Mouse (Mus musculus): ENCODE measurements around the gene Inka2. TPM values are rescaled to one million over a fixed set of nuclear protein-coding genes. Genes with fewer than 3 reads are reported as not detected.
A peak's percentile ranks its signal among the peaks of the same experiment; 100 is the strongest.

Gene Inka2
- polyA plus RNA-seq, 1 experiment = 6.3 TPM

- Histone ChIP-seq H3K36me3 (ENCODE audit: control insufficient read depth, insufficient read depth) (peaks cover 80% of the 10 kb centered on the region), H3K4me3 (ENCODE audit: insufficient read depth, poor library complexity, severe bottlenecking) (no peak overlapping the region), H3ac (ENCODE audit: control insufficient read depth, insufficient read length, low read depth) (no peak overlapping the region), H3K79me2 (ENCODE audit: control insufficient read depth, insufficient read depth) (peaks cover 5% of the 10 kb centered on the region), H3K27me3 (ENCODE audit: control insufficient read depth, insufficient read depth, insufficient read length) (no peaks in the 10 kb centered on the region), H3K79me3 (ENCODE audit: low read depth) (peaks cover 6% of the 10 kb centered on the region)
- TF ChIP-seq USF1 (IDR thresholded peaks at IDR 0.05; ENCODE audit: low read depth) = no peak
- no peak for TF ChIP-seq MYOD1 (IDR thresholded peaks at IDR 0.05; ENCODE audit: control insufficient read depth, insufficient read length, low read depth)
- no peak for TF ChIP-seq FOSL1 (IDR thresholded peaks at IDR 0.05; ENCODE audit: insufficient read depth, low read length, poor library complexity, severe bottlenecking)
These were observed 24.1 kb upstream of the Inka2 start for GRCm38 (mm10) chr3:105680346-105680745.

GRCm38 (mm10) chr3:105686394-105687323 is 17.7 kb upstream of the Inka2 start:
- Histone ChIP-seq H3K4me3 (ENCODE audit: insufficient read depth, poor library complexity, severe bottlenecking) (peak overlapping the region; percentile 83), H3K27me3 (ENCODE audit: control insufficient read depth, insufficient read depth, insufficient read length) (no peaks in the 10 kb centered on the region), H3ac (ENCODE audit: control insufficient read depth, insufficient read length, low read depth) (peak overlapping the region; percentile 98), H3K36me3 (ENCODE audit: control insufficient read depth, insufficient read depth) (peaks cover 32% of the 10 kb centered on the region), H3K79me2 (ENCODE audit: control insufficient read depth, insufficient read depth) (peaks cover 24% of the 10 kb centered on the region), H3K79me3 (ENCODE audit: low read depth) (peaks cover 20% of the 10 kb centered on the region)
- TF ChIP-seq USF1 (IDR thresholded peaks at IDR 0.05; ENCODE audit: low read depth) (peak; percentile 46), MYOG (IDR thresholded peaks at IDR 0.05; ENCODE audit: control insufficient read depth, extremely low read depth, insufficient read length) (no peak), CEBPB (IDR thresholded peaks at IDR 0.05; ENCODE audit: low read depth) (no peak)

DNA sequence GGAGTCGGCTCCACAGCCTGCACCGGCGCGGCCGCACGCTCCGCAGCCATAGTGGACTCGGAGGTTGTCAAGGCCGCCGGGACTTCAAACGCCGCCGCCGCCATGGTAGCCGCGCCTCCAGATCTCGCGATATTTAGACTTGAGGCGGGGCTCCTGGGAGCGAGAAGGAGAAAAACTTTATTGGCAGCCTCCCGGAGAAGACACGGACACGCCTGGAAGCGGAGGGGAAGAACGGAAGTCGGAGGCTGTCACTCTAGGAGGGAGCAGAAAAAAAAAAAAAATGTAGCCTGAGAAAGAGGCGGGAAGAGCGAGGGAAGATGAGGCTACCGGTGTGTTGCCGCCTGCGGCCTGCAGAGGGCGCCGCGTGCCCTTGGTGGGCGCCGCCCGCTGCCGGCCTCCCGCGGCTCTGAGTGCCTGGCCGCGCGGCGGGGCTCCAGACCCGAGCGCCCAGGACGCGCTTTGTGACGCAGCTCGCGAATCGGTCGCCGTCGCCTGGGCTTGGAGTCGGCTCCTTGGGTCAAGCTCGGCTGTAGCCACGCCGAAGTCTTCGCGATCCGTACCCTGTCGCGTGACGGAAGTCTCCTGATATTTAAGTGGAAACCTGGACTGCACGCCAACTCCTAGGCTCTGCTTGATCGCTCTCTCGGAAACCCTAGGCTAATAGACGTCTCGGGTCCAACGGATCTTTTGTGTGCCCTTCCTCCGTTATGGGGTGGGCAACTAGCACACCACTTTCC is 16.9 kb upstream of the Inka2 start, which contains the start of gene Ddx20:
Ddx20 (minus strand) TSS at position 251 of the 737 bp plus-strand sequence.
- TF ChIP-seq CTCF (IDR thresholded peaks at IDR 0.05; ENCODE audit: control insufficient read depth, insufficient read depth, insufficient read length) (peak; percentile 98), MAX (IDR thresholded peaks at IDR 0.05) (peak; percentile 14), MYOG (IDR thresholded peaks at IDR 0.05; ENCODE audit: control insufficient read depth, extremely low read depth, insufficient read length) (no peak)
- H3K4me3 ChIP-seq (ENCODE audit: insufficient read depth, poor library complexity, severe bottlenecking) = peak within 1 kb of the TSS; percentile 83
- H3ac ChIP-seq (ENCODE audit: control insufficient read depth, insufficient read length, low read depth) = peak within 1 kb of the TSS; percentile 98
- H3K79me2 ChIP-seq (ENCODE audit: control insufficient read depth, insufficient read depth) = peaks cover 24% of the 10 kb centered on the region
- H3K27me3 ChIP-seq (ENCODE audit: control insufficient read depth, insufficient read depth, insufficient read length) = no peaks in the 10 kb centered on the region
- H3K79me3 ChIP-seq (ENCODE audit: low read depth) = peaks cover 20% of the 10 kb centered on the region
- H3K36me3 ChIP-seq (ENCODE audit: control insufficient read depth, insufficient read depth) = peaks cover 24% of the 10 kb centered on the region

- no peak overlapping the region for H3ac ChIP-seq (ENCODE audit: control insufficient read depth, insufficient read length, low read depth)
- H3K79me2 ChIP-seq (ENCODE audit: control insufficient read depth, insufficient read depth) = peaks cover 24% of the 10 kb centered on the region
- peaks cover 20% of the 10 kb centered on the region for H3K79me3 ChIP-seq (ENCODE audit: low read depth)
- H3K4me3 ChIP-seq (ENCODE audit: insufficient read depth, poor library complexity, severe bottlenecking) = no peak overlapping the region
- H3K36me3 ChIP-seq (ENCODE audit: control insufficient read depth, insufficient read depth) = peaks cover 14% of the 10 kb centered on the region
- peaks cover 10% of the 10 kb centered on the region for H3K27me3 ChIP-seq (ENCODE audit: control insufficient read depth, insufficient read depth, insufficient read length)
- no peak for TF ChIP-seq CEBPB (IDR thresholded peaks at IDR 0.05; ENCODE audit: low read depth)
- TF ChIP-seq MYOD1 (IDR thresholded peaks at IDR 0.05; ENCODE audit: control insufficient read depth, insufficient read length, low read depth) = no peak
These were observed 15.9 kb upstream of the Inka2 start for GRCm38 (mm10) chr3:105688536-105688935.

GRCm38 (mm10) chr3:105693327-105694080 is 10.9 kb upstream of the Inka2 start:
- no peaks in the 10 kb centered on the region for H3K79me2 ChIP-seq (ENCODE audit: control insufficient read depth, insufficient read depth)
- no peaks in the 10 kb centered on the region for H3K36me3 ChIP-seq (ENCODE audit: control insufficient read depth, insufficient read depth)
- H3K27me3 ChIP-seq (ENCODE audit: control insufficient read depth, insufficient read depth, insufficient read length) = peaks cover 40% of the 10 kb centered on the region
- TF ChIP-seq MAX (IDR thresholded peaks at IDR 0.05) = no peak
- no peak for TF ChIP-seq CTCF (IDR thresholded peaks at IDR 0.05; ENCODE audit: control insufficient read depth, insufficient read depth, insufficient read length)
- no peak for TF ChIP-seq USF1 (IDR thresholded peaks at IDR 0.05; ENCODE audit: low read depth)
- no peak for TF ChIP-seq MYOG (IDR thresholded peaks at IDR 0.05; ENCODE audit: control insufficient read depth, extremely low read depth, insufficient read length)
- TF ChIP-seq CEBPB (IDR thresholded peaks at IDR 0.05; ENCODE audit: low read depth) = no peak
- TF ChIP-seq MYOD1 (IDR thresholded peaks at IDR 0.05; ENCODE audit: control insufficient read depth, insufficient read length, low read depth) = no peak
- no peaks in the 10 kb centered on the region for H3K79me3 ChIP-seq (ENCODE audit: low read depth)
- H3K4me3 ChIP-seq (ENCODE audit: insufficient read depth, poor library complexity, severe bottlenecking) = no peak overlapping the region
- H3ac ChIP-seq (ENCODE audit: control insufficient read depth, insufficient read length, low read depth) = no peak overlapping the region

All from C2C12 (cell line).